Mouse (Mus musculus): ENCODE results near the gene Tmem269.

Tmem269 gene

DNA sequence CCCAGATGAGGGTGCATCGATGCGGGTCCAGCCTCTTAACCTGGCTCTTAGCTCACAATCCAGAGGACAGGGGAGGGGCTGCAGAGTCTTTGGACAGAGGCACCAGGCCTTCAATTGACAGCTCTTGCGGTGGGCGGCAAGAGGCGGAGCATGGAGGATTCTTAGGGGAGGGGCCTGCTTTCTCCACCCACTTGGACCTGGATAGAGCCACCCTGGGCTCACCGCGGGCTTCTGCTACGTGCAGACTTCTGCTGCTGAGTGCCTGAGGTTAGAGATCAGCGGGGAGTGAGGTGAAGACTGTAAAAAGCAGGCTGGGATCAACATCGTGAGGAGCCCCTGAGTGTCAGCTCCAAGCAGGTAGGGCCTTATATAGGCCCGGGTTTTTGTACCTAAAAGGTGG lies at the start of gene Tmem269:
Gene Tmem269, minus strand, starts transcription at position 49 of the 400 bp plus-strand sequence.
- no peak for DNase-seq (ENCODE audit: inconsistent age in 2 of 2, low spot score in 1 of 2)

DNA sequence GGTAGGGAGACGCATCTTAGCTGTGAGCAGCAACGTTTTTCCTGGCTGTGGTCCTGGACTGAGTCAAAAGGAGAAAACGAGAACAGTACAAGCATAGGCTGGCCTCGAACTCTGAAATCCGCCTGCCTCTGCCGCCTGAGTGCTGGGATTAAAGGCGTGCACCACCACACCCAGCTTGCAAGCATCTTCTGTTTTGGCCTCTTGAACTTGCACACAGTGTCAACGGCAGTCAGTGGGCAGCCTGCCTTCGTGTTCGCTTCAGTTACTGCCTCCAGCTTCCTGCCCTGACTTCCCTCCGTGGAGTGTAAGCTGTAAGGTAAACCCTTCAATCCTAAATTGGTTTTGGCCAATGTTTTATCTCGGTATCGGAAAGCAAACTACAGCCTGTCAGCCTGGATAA lies 48.6 kb upstream of the Tmem269 start:
- DNase-seq (ENCODE audit: inconsistent age in 2 of 2, low spot score in 1 of 2) = no peak

DNA sequence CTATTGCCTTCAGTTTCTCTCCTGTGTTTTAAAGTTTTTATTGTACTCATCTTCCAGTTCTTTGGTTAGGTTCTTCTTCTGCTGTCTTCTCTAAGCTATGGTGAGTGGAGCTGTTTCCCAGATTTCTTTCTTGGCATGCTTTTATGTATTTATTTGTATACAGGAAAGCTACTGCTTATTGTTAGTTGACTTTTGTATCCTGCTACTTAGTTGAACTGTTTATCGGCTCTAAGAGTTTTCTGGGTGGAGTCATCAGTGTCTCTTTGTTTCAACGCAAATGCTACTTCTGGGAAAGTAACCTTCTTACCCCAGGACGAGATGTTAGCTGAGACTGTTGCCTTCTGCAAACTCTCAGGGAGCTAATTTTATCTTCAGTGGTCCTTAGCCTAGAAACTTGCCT lies 45.4 kb upstream of the Tmem269 start:
- no peak for DNase-seq (ENCODE audit: inconsistent age in 2 of 2, low spot score in 1 of 2)

DNA sequence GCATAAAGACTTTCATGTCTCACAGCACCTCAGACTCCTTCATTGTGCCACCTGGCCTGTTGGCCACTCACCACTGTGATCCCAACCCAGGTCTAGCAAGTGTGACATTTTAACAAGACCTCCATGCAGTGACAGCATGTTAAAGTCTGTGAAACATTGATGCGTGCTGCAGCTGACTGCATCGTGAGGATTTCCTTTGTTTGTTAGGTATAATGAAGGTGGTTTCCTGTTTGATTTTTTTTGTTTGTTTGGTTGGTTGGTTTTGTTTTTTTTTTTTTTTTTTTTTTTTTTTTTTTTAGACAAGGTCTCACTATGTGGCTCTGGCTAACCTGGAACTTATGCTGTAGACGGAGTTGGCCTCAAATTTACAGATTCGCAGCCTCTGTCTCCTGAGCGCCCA lies 44.5 kb upstream of the Tmem269 start:
- DNase-seq (ENCODE audit: inconsistent age in 2 of 2, low spot score in 1 of 2) = no peak

DNA sequence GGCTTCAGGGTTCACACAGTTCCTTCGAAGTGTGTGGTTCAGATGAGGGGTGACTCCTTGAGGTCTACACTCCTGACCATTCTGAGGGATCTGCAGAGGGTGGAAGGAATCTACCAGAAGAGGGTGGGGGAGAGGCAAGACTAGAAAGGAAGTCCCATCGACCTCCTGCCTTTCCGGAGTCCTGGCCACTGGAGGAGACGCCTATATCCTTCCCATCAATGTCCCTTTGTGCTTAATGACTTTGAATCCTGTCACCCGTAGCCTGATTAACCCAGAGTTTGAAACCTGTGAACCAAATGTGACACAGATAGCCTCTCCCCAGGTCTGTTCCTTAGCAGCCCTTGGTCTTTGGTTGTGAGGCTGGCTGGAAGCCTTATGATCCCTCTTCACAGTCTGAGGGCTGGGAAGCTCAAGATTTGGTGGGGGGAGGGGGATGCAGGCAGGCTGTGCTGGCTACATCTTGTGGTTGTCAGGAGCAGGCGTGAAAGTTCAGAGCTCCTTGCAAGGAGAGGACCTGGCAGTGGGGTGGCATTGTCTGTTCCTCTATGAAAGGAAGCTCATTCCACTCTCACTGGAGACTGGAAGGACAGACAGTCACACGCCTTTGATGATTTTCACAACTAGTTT lies 43.2 kb upstream of the Tmem269 start:
- DNase-seq (ENCODE audit: inconsistent age in 2 of 2, low spot score in 1 of 2) = no peak

DNA sequence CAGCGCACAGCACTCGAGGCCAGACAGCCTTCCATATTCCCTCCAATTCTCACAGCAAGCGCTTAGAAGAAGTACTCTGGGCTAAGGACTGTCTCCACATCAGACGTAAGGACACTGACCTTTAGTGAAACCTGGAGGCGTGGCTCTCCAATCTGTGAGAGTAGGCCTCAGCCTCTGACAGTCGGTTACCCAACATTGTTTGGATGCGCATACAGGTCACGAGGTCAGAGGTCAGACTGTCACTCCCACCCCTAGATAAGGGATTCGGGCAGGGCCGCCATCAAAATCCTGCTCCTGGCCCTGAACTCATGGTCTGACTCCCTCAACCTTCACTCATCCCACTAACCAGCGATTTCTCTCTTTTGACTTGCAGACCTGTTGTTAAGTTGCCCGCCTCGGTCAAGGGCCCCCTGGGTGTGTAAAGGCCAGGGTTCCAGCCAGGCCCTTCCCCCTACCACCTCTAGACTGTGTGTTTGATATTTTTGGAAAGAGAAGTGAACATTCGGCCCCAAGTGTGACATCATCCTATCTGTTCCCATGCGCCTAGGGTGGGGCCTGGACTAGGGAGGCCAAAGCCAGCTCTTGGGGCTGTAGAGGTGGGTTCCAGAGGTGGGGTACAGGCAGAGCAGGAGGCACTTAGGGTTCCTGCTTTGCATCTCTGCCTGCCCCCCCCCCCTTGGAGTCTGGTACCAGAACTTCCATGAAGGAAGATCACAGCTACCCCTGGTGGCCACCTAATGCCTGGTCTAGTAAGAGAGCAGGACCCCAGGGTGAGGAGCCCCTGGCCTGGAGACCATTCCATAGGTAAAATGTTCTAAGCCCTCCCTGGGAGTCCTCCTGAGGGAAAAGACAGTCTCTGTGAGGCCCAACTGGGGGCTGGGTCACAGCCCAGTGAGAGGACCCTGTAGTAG lies 41.6 kb upstream of the Tmem269 start:
- no peak for DNase-seq (ENCODE audit: inconsistent age in 2 of 2, low spot score in 1 of 2)

DNA sequence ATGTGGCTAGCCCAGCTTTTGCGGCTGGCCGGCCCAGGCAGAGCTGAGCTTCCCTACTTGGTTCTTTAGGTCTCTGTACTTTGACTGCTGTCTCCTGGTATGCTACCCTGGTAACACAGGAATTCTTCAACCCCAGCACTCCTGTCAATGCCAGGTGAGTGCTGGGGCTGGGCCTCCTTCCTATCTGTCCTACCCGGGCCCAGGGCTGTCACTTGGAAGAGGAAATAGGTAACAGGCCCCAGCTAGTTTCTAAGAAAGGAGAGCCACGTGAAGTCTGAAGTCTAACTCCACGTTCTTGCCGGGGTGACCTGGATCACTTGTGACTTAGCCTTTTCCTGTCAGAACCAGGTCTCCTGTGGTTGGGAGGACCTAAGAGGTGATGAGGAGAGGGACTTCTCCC lies 39.1 kb upstream of the Tmem269 start:
- DNase-seq (ENCODE audit: inconsistent age in 2 of 2, low spot score in 1 of 2) = no peak

DNA sequence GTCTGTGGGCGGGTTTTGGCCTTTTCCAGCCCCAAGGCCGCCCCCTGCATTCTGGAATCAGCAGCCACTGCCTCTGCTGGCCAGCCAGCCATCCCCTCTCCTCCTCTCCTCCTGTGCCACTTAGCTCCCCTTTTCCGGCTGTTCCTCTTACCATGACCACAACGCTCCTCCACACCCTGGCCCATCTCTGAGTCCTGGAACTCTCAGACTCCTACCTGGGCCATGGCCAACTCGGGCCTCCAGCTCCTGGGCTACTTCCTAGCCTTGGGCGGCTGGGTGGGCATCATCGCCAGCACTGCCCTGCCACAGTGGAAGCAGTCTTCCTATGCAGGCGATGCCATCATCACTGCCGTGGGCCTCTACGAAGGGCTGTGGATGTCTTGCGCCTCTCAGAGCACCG lies 37.3 kb upstream of the Tmem269 start, which contains the start of gene Cldn19:
Gene Cldn19, plus strand, starts transcription at position 64 of the 400 bp plus-strand sequence.
- no peak for DNase-seq (ENCODE audit: inconsistent age in 2 of 2, low spot score in 1 of 2)

DNA sequence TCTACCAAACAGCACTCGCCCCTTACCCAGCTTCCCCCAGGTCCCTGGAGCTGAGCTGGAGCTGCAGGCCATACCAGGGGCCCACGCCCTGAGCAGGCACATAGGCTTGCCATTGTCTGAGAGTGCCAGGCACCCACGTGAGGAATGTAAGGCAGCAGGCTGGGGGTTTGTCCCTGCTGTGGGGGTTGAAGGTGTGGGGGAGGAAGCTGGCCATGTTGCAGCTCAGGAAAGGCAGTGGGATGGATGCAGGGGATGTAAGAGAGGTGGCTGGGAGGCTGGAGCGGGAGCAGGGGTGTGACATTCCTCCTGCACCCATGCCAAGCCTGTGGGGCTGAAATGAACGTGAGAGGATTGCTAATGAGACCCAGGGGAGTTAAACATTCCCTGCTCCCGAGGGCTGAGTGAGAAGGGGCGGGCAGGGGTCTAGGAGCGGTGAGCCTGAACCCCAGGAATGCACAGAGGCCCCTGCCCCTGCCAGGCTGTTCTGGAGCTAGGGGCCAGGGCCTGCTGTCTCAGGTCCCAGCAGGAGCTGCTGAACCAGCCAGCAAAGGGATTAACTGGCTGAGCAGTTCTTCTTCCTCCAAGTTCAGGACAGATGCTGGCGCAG lies 36.1 kb upstream of the Tmem269 start:
- DNase-seq (ENCODE audit: inconsistent age in 2 of 2, low spot score in 1 of 2) = no peak

DNA sequence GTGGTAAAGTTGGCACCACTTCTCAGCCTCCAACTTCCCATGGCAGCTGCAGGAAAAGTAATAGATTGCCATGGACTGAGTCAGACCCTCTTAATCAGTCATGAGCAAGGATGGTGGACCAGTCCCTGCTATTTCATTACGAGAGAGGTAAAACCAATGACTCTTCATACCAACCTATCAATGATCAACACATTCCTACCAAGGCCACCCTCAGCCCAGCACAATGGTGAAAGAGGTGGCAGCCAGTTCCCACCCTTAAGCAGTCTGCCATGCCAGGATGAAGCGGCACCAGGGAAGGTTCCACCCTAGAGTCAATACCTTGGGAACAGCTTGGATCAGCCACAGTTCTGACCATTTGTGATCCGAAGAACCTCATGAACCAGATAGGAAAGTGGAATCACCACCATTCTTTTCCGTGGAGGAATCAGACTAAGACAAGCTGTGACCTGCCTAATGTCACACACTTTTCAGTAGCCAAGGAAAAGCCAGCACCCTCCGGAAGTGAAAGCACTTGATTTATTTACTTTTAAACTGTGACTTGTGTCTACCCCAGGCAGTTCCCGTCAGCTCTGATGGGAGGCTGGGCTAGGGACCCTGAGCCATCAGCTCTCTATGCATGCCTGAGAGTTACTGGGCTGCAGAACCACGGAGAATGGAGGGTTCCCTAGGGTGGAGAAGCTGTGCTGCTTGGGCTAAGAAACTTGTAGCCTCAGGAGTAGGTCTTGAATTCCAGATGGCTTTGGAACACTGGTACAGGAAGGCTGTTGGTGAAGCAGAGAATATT lies 34.2 kb upstream of the Tmem269 start:
- DNase-seq (ENCODE audit: inconsistent age in 2 of 2, low spot score in 1 of 2) = peak in 1 of 2 experiments; percentile 46

DNA sequence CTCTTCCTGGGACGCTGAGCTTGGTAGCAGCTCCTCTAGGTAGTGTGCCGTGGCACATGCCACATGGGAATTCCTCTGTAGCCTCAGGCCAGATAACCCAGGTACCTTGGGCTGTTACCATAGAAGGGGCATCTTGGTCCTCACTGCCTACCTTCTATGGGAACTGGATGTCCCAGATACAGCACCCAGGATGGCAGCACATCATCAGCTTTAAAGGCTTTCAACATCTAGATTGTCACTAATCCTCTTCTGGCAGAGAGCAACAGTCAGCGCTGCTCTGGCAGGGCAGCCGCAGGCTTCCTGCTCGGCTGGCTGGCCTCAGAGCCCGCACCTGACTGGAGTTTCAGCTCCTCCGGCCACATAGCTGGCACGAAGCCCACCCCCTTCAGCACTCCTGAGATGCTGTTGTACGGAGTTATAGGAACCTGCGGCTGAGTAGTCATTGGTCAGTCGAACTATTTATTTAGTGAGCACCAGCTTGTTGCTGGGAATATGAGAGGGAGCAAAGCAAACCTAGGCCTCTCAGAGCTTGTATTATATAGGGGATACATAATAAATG lies 30.5 kb upstream of the Tmem269 start:
- DNase-seq (ENCODE audit: inconsistent age in 2 of 2, low spot score in 1 of 2) = peak in 1 of 2 experiments; percentile 40

DNA sequence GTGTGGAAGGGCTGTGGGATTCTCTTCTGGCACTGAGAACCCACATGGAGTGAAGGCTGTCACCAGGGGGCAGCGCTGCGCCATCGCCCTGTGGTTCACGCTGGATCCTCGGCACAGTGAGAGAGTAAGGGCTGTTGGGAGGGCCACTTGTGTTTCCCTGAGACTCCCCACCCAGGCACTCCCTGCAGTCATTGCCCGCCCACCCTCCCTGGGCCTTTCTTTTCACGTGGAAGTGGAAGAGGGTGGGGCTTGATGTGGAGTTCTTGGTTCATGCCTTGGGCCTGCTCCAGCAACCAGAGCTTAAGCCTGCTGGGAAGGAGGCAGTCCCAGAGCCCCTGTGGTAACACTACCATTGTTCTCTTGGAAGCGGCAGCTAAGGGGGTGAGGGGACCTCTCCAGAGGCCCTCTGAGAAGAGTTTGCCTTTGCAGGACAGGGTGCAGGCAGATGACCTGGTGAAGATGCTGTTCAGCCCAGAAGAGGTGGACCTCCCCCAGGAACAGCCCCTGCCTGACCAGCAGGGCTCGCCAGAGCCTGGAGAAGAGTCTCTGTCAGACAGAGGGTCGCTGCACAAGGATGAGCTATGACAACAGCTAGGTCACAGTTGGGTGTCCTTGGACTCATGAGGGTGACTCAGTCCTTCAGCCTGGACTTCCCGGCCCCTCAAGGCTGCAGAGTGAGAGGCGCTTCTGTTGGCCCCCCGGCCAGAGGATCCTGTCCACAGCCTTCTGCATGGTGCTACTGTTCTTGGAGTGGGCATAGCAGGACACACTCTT lies 29.6 kb upstream of the Tmem269 start:
- peak; percentile 85 to 93 for DNase-seq (ENCODE audit: inconsistent age in 2 of 2, low spot score in 1 of 2)

DNA sequence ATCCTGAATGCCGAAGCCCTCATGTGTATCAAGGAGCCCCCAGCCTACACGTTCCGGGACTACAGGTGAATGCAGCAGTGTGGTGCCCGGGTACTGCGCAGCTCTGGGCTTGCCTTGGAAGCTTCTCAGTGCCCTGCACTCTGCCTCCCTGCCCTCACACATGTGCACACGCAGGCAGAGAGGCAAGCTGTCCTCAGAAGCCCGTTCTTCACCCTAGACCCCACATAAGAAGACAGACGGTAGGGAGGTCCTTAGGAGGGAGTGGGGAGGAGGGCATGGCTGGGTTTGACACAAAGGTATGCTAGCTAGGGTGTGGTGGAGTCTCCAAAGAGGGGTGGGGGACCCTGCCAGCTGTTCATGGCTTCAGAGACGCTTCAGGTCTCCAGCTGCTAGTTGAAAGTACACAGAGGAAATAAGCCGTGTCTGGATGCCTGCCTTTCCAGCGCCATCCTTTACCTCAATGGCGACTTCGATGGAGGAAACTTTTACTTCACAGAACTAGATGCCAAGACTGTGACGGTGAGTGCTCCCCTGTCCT lies 28.7 kb upstream of the Tmem269 start:
- no peak for DNase-seq (ENCODE audit: inconsistent age in 2 of 2, low spot score in 1 of 2)

DNA sequence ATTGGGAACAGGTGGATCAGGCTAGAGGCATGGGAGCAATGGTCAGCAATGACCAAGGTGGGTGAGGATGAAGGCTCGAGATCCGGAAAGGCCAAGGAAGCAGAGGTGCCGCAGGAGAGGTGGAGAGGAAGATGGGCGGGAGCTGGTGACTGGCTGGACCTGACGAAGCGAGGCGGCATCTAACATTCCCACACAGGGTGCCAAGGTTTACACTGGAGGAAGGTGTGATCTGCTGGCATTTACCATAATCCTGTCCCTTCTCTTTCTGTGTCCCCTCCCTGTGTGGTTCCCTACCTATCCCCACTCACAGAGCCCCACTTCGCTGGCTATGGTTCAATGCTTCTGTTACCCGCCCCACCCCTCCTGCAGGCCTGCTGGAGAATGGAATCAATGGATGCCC lies 27.9 kb upstream of the Tmem269 start:
- no peak for DNase-seq (ENCODE audit: inconsistent age in 2 of 2, low spot score in 1 of 2)

DNA sequence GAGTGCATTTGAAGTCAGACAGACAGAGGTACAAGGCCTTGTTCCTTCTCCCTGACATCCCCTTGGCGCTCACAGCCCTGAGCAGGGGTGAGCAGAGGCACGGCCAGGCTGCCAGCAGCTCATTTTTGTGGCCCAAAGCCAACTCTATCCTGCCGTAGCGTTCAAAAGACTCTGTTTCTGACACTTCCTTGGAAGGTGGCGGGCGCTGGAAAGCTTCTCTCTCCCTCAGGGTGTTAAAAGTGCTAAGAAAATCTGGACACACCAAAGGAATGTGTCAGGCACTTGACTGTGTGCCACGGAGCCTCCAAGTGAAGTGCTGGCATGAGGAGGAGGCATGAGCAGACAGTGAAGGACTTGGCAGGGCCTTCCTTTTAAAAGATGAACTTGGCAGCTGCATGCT lies 27.5 kb upstream of the Tmem269 start:
- DNase-seq (ENCODE audit: inconsistent age in 2 of 2, low spot score in 1 of 2) = peak in 1 of 2 experiments; percentile 63

DNA sequence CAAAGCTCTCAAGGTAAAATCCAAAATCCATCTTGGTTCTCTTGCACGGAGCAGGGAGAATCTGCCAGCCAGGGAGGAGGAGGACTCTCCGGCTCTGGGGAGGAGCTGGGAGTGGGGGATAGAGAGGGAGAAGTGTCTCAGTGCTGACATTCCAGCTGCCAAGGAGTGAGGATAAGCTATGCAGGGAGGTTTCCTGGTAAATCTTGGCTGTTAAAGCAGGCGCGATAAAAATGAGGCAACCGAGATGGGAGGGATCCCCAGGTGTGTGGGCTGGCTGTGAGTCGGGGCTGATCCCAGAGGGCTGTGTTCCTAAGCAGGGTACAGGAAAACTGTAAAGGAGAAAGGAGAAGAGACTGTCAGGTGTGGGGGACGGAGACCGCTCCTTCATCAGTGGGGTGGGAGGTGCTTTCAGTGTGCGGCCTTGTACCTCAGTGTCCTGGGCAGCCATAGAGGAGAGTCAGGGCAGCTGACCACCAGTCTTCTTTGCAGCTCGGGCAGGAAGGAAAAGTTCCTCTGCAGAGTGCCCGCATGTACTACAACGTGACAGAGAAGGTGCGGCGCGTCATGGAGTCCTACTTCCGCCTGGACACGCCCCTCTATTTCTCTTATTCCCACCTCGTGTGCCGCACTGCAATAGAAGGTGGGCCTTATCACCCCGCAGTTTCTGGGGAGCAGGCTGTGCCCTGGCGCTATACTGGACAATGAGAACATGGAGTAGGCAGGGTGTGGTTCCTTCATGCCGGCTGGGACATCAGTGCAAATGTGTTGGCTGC lies 26.6 kb upstream of the Tmem269 start:
- DNase-seq (ENCODE audit: inconsistent age in 2 of 2, low spot score in 1 of 2) = no peak

DNA sequence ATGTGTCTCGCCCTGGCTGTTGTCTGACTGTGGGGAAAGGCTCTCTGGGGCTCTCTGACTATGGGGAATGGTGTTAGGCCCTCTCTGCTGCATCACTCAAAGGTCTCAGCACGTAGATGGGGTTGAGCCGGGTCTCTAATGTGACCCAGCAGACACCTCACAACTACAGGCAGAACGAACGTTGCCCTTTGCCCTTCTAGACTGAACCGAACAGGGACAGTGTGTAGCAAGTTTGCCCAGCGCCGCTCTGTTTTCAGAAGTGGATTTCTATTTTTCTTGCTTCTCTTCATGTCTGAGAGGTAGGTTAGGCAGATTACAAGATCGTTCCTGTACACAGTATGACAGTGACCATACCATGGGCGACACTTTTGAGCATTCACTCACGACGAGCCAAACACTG lies 24.6 kb upstream of the Tmem269 start:
- no peak for DNase-seq (ENCODE audit: inconsistent age in 2 of 2, low spot score in 1 of 2)

DNA sequence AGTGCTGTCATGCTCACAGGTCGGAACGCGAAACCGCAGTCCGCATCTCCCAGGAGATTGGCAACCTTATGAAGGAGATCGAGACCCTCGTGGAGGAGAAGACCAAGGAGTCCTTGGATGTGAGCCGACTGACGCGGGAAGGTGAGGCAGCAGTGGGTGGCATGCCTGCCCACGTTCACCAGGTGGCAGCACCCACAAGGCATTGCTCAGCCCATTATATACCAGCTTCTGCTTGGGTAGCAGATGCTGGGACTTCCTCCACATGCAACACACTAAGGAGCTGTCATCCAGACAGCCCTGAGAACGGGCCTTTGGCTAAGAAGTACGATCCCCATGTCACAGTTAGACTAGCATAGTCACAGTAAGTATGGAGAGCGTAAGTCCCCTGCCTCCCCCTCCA lies 23.6 kb upstream of the Tmem269 start:
- peak in 1 of 2 experiments; percentile 41 for DNase-seq (ENCODE audit: inconsistent age in 2 of 2, low spot score in 1 of 2)

DNA sequence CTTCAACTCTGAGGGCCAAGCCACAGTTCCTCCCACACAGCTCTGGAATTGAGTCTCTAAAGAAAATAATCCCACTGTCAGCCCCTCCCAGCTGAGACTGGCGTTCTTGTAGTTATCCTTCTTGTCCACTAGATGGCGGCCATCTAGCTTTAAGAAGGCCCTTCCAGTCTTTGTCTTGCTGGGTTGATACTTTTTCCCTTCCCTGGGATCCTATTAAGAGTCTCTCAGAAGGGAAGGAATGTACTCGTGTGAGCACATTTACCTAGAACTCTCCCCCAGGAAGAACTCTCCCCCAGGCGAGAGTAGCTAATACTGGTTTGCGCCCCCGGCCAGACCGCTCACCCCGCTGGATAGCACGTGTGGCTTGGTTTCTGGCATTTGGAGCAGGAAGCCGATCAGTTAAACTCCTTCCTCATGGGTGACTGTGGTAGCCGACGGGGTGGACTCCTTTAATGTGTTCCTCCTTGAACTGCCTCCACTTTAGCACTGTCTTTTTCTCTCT lies 21.2 kb upstream of the Tmem269 start:
- peak in 1 of 2 experiments; percentile 81 for DNase-seq (ENCODE audit: inconsistent age in 2 of 2, low spot score in 1 of 2)

Data from adrenal gland, adult (tissue).